Mouse (Mus musculus) stomach, embryonic 14.5 days (tissue): ENCODE data around the gene Tada2a. TPM values are rescaled to one million over a fixed set of nuclear protein-coding genes. Genes with fewer than 3 reads are reported as not detected.

Experiments used
- ATAC-seq: fragments of 200-750 bp; cut with Nextera tagmentation; 2 replicates; pipeline ENCODE4 v1.8.0; 2017; ENCODE audit warnings: low read depth, moderate TSS enrichment; ENCODE audit not compliant: insufficient number of reproducible peaks, insufficient read depth, low FRiP score
- H3K27ac ChIP-seq: fragments of 300-500 bp; sonication (generic); 2 replicates; pipeline ENCODE4 v1.5.1; 2014; ENCODE audit warnings: mild to moderate bottlenecking, low read length, moderate library complexity, mixed read lengths
- H3K27me3 ChIP-seq: fragments of 300-500 bp; sonication (generic); 2 replicates; pipeline ENCODE4 v1.6.1; 2014; ENCODE audit warnings: low read length, control low read depth, mixed read lengths; ENCODE audit not compliant: control insufficient read depth, insufficient read depth
- H3K36me3 ChIP-seq: fragments of 300-500 bp; sonication (generic); 2 replicates; pipeline ENCODE4 v1.6.1; 2014; ENCODE audit warnings: mild to moderate bottlenecking, control low read depth, low read length, moderate library complexity, mixed read lengths; ENCODE audit not compliant: control insufficient read depth, insufficient read depth
- H3K4me1 ChIP-seq: fragments of 300-500 bp; sonication (generic); 2 replicates; pipeline ENCODE4 v1.6.1; 2014; ENCODE audit warnings: low read length, control low read depth, mixed read lengths; ENCODE audit not compliant: control insufficient read depth, insufficient read depth
- H3K4me2 ChIP-seq: fragments of 300-500 bp; sonication (generic); replicated peaks from 2 replicates; pipeline ENCODE4 v1.6.1; 2014; ENCODE audit warnings: low read depth, low read length, control low read depth
- H3K4me3 ChIP-seq: fragments of 300-500 bp; sonication (generic); 2 replicates; pipeline ENCODE4 v1.5.1; 2014; ENCODE audit warnings: low read depth, low read length, control low read depth
- H3K9ac ChIP-seq: fragments of 300-500 bp; sonication (generic); replicated peaks from 2 replicates; pipeline ENCODE4 v1.6.1; 2014; ENCODE audit warnings: low read depth, mild to moderate bottlenecking, control low read depth, low read length, moderate library complexity, mixed read lengths
- H3K9me3 ChIP-seq: fragments of 300-500 bp; sonication (generic); 2 replicates; pipeline ENCODE4 v1.6.1; 2016; ENCODE audit warnings: low read depth, low read length, control low read depth; ENCODE audit not compliant: control insufficient read depth
- WGBS: fragments of 180-500 bp; shearing (Covaris S2); extraction: QIAGEN DNeasy Blood & Tissue Kit; methylation state at CpG from one replicate; pipeline ENCODE4 v1.1.7; 2014; 5-methylcytosine and 5-hydroxymethylcytosine counted together
- polyA plus RNA-seq: library from polyadenylated mRNA; unstranded; fragments of >200 nt; fragmentation: Nextera tagmentation; extraction: Ambion mirVana; gene quantifications from 2 replicates; pipeline ENCODE4 v1.2.1, GENCODE M21; 2014

Tada2a gene
- polyA plus RNA-seq, 1 experiment from 2014 or later: 36.2 TPM

DNA sequence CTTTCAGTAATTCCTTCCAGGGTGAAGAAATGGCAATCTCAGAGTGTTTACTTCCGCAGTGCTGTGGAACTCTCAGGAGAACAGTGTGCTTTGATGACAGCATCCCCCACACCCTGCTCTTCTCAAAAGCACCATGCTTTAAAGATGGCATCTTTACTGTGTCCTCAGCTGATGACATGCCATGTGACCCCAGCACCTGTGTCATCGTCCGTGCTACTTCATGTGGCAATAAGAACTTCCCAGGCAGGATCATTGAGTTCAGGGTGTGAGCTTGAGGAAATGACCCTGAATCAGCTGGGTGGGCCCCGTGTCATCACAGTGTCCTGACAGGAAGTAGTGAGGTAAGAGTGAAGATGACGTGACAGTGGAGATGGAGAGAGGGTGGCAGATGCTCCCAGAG lies 96.8 kb downstream of the Tada2a start:
- Histone ChIP-seq H3K4me3 (no peak overlapping the region), H3K27me3 (no peaks in the 10 kb centered on the region), H3K4me2 (no peak overlapping the region), H3K9me3 (no peaks in the 10 kb centered on the region), H3K4me1 (0 out of 2 replicates have a peak, but pooled peaks cover 2% of the 10 kb centered on the region), H3K36me3 (no peaks in the 10 kb centered on the region), H3K27ac (no peak overlapping the region), H3K9ac (no peak overlapping the region)
- 84% methylated on average over 5 of the region's 5 CpGs for WGBS
- no peak for ATAC-seq

DNA sequence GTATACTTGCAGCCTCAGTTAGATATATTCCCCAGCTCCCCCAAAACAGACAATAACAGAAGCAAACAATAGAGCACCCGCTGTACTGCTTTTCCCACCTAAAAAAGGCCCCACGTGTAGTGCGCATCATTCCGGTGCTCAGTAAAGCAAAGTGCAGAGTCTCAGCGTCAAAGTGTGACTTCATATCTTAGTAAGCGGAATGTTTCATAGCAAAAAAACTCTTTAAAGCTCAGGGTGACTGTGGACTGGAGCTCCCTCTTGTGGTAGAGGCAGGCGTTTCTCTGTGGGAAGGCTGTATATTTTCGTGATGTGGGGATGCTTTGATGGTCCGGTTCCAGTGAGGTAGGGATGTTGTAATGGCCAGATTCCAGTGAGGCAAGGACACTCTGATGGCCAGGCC lies 97.4 kb downstream of the Tada2a start:
- peaks cover under 1% of the 10 kb centered on the region; the same call in 1 of the 2 replicates for H3K36me3 ChIP-seq
- ATAC-seq: no peak
- H3K9ac ChIP-seq: no peak overlapping the region
- no peak overlapping the region for H3K4me3 ChIP-seq
- H3K27me3 ChIP-seq: no peaks in the 10 kb centered on the region
- 51% methylated on average over 9 of the region's 9 CpGs for WGBS
- H3K4me1 ChIP-seq: 0 out of 2 replicates have a peak, but pooled peaks cover 2% of the 10 kb centered on the region
- H3K9me3 ChIP-seq: no peaks in the 10 kb centered on the region
- H3K4me2 ChIP-seq: no peak overlapping the region
- H3K27ac ChIP-seq: no peak overlapping the region

Other genes starting within 250 kb of the Tada2a start
- gene Ddx52, start 187.5 kb downstream of the Tada2a start, polyA plus RNA-seq: 32.3 and 36.9 TPM in 2 replicates
- 13.8 and 15.0 TPM in 2 replicates for gene Synrg, start 165.2 kb downstream of the Tada2a start, polyA plus RNA-seq
- 21.9 and 24.0 TPM in 2 replicates for gene Dusp14, start 60.3 kb downstream of the Tada2a start, polyA plus RNA-seq
- 25.5 and 25.8 TPM in 2 replicates for gene Acaca, start 72 bp upstream of the Tada2a start, polyA plus RNA-seq
- gene Gm11437, start 37.9 kb upstream of the Tada2a start, polyA plus RNA-seq: not detected in 2 replicates